Mouse (Mus musculus) gastrocnemius, postnatal 4 days (tissue): ENCODE data around the gene Rreb1. TPM values are rescaled to one million over a fixed set of nuclear protein-coding genes. Genes with fewer than 3 reads are reported as not detected.
"Not testable (repeated sequence)": the region's sequence is repeated elsewhere in the genome, so short reads cannot be mapped to it uniquely, and the experiment has no call there.

ENCODE experiments used
- DNase-seq, 2 experiments: peaks; one replicate each; pipeline ENCODE4 v3.0.0; 2021 to 2022; ENCODE audit warnings: low spot score in 2 of 2, mixed read lengths in 2 of 2
- total RNA-seq, 2 experiments: library from RNA; stranded (reverse); gene quantifications; 2 replicates each; pipeline ENCODE4 v1.2.3; 2021

Rreb1 gene
- total RNA-seq, 2 experiments from 2014 or later: 51.0 to 53.6 TPM

DNA sequence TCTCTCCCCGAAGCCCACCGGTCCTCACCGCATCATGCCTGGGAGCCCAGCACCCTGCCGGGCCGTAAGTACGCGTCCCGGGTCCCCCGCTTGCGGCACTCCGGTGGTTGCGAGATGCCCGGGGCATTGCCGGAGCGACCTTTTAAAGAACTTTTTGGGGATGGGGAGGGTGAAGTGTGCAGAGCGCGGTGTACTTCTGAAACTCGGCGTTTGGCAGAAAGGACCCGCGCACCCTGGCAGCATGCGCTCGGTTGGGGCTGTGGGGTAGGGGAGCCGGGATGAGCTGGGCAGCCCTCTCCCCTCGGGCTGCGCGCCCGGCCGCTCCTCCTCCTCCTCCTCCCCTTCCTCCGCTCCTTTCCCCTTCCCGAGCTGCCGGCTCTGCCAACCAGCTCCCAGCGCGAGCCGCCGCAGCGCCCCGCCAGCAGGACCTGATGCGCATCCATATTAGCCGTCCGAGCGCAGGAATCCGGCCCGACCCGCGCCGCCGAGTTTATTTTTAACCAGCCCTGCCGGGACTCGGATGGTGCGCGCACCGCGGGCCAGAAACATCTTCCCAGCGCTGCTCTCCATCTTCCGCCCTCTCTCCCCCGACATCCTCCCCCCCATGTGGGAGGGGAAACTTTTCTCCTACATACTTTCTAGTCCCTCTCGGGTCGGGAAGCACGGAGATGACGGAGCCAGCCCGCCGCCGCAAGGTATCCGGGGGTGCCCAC, 48.2 kb downstream of the Rreb1 start:
- DNase-seq: peak; percentile 43 to 73

DNA sequence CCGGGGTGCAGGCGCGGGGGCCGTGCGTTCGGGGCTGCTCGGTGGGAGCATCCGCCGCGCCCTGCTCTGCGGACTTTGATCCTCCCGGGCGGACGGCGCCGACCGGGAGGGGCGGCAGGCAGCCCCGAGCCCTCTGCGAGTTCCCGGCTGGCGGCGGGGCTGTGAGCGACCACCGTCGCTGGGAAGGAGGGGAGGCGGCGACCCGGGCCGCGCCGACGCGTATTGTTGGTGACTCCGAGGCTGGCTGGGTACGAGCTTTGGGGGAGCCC, 48.7 kb downstream of the Rreb1 start:
- DNase-seq: no peak

DNA sequence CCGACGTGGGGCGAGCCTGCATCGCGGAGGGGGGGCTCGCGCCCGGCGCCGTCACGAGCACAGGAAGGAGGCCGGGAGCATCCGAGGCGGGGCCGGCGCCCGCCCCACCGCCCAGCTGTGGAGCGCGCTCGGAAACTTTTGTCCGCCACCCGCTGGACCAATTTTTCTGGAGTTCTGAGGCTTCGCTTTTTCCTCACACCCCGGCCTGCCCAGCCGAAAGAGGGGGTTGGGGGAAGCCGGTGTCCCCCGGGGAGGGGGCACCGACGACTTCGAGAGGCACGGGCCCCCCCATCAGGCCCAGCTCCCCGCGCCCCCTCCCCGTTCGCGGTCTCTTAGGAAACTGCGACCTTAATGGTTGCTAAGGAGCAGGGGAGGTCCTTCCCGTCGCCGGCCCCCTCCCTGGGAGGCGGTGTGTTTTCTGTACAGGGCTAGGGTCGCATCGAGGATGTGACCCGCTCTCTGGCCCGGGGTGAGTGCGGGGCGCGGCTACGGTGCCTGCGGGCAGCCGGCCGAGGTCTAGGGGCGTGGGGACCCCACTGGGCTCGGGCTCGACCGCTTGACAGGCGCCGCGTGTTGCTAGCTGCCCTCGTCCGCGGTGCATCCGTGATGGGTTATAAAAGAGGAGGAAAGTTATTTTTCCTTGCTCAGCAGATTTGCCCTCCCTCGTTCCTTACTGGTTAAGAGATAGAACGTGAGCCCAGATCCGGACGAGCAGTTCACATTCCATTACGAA, 49.2 kb downstream of the Rreb1 start:
- peak; percentile 63 to 77 for DNase-seq

DNA sequence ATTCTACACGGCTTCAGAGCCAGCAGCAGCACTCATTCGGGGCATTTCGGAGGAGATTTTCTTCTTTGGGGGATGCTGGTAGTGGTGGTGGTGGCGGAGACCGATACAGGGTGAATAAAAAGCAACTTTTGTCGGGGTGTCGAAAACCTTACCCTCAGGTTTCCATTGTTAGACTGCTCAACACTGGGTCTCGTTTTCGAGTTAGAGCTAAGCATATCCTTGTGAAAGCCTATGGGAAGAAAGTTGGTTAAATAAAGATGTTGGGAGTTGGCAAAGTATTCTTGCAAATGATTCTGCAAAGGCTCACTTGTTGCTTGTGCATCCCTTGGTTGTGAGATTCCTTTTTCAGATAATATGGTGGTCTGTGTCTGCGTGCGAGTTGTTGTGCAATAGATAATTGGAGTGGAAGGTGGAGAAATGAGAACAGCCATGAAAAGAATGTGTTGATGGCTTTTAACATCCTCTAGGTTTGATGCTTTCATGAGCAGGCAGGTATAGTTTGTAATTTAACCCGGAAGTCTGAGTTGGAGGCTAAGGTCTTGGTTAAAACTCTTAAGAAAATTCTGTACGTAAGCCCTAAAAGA, 49.9 kb downstream of the Rreb1 start:
- no peak for DNase-seq

DNA sequence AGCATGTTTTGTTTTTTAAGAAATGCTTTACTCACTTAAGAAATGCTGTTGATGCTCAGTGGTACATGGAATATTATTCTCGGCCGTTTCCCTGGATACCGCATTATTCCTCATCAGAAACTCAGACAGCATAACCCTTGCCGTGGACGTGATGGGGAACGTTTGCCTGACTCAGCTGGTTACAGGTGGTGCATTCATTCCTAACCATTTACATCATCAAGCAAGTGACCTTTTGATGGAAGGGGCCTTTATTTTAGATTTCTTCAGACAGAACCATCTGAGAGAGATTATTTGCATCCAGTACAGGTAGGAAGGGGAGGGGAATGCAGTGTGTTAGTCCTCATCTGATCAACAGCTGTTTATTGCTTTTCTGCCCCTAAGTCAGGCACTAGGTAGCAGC, 50.7 kb downstream of the Rreb1 start:
- DNase-seq: no peak

DNA sequence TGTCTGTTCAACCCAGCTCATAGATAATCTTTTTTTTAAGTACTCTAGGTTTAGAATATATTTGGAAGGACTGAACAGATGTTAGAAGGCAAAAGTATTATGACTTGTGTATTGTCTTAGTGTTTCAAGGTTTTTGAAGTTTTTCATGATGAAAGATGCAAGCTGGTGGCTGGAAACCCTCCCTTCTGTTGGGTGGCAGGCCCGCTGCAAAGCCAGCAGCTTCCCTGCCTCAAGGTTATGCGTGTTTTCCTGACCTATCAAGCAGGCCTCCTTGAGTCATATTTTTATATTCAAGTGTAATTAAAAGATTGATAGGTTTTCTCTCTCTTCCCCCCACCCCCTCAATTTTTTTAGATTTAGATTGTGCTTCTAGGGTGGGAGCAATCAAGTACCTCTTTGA, 52.1 kb downstream of the Rreb1 start:
- DNase-seq: no peak

DNA sequence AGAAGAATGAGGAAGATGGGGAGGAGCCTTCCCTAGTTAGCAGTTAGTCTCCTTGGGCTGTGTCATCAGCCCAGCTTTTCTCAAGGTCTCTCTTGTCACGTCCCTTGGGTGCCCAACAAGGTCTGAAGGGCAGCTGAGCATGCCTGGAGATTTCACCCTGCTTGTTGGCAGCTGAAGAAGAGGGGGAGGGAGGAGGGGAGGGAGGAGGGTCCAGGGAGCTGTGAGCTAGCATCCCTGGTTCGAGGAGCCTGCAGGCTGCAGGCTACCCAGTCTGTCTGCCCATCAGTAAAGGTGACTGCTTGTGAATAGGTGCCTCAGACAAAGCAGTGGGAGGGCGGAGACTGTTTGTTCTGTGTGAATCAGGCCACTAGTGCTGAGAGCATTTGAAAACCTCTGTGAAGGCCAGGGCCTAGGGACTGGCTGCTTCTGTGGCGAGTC, 52.7 kb downstream of the Rreb1 start:
- no peak for DNase-seq

DNA sequence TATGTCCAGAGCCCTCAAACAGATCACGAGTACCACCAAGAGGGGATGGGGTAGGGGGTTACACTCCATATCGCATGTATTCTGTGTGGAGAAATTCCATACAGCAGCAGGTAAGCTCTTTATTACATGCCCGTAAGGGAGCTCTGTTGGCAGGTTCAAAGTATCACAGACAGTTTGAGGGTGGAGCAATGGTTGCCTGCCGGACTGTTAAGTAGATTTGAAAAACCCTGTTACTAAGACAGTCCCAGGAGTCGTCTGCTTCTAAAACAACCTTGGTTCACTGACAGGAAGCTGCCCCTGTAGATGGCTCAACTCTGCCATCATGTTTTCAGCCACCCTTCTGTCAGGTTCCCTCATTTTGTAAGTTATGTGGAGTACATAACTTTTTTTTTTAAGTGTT, 54.3 kb downstream of the Rreb1 start:
- DNase-seq: no peak

DNA sequence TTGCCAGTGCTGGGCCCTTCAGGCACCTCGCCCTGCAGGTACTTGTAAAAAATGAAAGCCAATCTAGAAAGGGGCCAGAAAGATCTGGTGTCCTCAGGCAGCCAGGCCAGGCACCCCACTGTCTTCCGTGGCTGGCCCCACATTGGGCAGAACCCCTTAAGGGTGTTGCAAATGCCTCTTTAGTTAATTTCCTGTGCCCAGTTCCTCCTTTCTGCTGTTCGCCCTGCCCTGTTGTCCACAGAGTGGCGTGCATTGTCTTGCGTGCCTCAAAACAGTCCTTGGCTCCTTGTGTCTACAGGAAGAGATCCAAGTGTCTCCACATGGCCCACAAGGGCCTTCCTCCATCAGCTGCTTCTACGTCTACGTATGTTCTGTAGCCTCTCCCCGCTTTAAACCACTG, 55.3 kb downstream of the Rreb1 start:
- no peak for DNase-seq

DNA sequence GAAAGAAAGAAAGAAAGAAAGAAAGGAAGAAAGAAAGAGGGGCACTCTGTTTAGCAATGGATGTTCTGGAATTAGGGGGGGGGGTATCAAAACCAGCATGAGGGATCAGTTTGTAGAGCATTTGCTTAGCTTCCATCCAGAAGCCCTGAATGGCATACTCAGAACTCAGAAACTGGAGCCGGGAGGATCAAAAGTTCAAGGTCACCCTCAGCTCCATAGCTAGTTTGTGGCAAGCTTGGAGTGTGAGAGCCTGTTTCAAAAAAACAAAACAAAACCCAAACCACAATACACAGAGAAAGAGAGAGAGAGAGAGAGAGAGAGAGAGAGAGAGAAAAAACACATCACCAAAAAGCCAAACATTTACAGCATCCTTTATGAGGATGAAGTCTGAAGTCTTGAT, 57.1 kb downstream of the Rreb1 start:
- DNase-seq: no peak

DNA sequence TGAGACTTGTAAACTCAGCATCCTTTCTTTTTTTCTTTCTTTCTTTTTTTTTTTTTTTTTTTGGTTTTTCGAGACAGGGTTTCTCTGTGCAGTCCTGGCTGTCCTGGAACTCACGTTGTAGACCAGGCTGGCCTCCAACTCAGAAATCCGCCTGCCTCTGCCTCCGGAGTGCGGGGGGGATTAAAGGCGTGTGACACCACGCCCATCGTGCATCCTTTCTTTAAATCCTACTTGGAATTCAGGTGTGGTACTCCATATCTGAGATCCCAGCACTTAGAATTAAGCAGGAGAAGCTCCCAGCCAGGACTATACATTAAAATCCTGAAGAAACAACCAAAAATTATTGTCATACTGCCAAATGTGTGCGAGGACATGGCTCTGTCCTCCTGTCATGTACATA, 57.6 kb downstream of the Rreb1 start:
- DNase-seq: not testable (repeated sequence)

DNA sequence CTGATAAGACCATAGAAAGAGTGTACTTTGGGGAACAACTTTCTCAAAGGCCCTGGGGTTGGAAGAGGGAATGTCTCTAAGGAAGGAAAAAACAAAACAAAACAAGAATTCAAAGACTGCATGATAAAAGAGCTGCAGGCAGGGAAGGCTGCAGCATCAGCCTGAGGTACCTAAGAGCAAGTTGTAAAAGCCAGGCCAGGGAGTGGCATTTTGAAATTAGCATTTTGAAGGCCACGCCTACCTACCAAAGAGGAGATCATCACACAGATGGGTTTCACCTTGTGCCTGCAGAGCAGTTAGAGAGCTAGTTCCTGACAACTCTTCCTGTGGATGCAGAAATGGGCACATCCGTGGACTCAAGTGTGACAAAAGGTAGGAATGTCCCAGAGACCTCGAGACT, 59.2 kb downstream of the Rreb1 start:
- no peak for DNase-seq

DNA sequence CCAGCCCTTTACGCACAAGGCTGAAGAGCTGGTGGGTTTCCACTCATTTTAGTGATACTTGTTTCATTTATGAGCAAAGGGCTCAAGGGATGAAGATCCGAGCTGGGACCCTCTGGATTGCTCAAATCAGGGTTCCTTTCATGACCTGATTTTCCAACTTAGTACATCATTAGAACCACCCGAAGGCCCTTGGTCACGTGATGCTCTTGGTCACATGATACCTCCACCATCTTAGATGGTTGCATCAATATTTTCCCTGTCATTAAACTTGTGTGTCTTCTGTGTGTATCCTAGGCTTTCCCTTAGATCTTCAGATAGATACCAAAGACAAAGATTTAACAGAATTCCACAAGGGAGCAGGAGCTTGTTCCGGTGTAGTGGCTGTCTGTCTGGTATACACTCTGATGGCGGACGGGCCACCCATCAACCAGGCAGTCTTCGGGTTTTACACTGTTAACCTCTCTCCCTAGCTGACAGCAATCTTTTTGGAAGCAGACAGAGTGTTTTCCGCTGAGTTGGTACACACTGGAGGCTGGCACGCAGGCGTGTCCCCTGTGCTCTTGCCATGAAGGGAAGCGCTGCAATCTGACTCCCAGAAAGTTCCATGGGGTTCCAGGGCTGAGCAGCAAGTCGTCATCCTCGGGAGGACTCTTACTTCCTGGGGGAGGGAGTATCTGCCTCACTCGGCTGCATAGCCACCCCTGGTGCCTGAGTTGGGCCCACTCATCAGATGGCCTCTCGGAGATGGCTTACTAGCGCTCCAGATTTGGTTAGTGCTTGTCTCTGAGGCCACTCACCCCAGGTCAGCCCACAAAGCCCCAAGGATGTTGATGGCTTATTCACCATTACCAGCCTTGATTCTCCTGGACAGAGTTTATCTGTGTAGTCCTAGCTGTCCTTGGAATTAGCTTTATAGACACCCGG, 60.3 kb downstream of the Rreb1 start:
- no peak for DNase-seq

DNA sequence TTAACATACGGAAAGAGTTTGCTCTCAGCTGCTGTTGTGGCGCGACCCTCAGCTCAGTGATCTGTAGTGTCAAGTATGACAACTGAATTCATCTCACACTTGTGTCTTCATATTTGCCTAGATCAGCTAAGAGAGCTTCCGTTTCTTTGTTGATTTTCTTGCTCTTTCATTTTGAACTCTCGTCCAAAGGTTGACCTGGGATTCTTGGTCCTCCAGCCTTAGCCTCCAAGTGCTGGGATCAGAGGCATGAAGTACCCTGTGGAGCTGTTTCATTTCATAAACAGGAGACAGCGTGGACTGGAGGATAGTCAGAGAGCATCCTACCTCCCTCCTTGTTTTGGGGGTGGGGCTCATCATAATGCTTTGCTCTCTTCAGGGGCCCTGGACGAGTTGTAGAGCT, 65.0 kb downstream of the Rreb1 start:
- no peak for DNase-seq

DNA sequence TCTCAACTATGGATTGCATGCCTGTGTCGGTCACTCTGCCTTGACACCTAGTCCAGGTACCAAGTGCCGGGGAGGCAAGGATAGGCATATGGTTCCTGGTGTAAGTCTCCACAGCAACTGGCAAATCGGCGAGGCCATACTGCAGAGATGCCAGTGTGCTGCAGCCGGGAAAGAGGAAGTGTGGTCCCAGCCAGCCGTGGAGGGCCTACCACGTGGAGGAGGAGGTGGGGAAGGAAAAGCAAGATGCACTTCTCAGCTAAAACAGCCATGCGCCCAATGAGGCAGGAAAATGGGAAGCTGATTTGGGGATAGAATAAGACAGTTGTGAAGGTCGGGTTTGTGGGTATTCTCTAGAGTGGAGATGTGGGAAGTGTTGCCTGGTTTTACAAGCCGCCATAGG, 65.6 kb downstream of the Rreb1 start:
- DNase-seq: no peak

DNA sequence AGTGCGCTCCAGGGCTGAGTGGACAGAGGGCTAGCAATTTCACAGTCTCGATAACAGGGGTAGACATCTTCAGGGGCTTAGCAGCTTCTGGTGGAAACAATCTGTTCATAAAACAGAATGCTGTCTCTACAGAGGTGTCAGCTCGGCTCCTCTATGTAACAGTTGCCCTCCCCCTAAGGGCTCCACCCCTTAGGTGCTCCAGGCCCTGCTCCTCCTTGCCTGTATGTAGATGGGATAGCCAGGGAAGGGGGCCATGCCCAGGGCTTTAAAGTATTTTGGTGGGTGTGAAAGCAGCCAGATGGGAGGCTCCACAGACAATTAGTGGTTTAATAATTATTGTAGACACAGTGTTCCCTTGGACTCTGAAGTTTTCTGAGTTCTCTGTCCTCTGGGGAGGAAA, 67.0 kb downstream of the Rreb1 start:
- no peak for DNase-seq

DNA sequence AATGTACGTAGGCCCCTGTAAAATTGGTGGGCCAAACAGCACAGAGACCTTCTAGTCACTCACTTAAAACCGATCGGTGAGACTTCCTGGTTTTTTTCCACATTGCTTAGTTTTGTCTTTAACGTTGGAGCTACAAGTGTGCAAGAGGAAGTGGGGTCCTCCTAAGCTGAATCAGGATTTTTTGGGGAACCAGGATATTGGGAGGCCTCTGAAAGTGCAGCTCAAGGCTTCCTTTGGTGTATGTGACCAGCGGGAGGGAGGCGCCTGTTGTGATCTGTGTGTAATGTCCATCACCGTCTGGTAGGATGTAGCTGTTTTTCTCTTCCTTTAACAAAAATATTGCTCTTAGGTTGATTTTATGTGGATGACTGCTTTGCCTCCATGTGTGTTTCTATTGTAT, 67.4 kb downstream of the Rreb1 start:
- DNase-seq: no peak

DNA sequence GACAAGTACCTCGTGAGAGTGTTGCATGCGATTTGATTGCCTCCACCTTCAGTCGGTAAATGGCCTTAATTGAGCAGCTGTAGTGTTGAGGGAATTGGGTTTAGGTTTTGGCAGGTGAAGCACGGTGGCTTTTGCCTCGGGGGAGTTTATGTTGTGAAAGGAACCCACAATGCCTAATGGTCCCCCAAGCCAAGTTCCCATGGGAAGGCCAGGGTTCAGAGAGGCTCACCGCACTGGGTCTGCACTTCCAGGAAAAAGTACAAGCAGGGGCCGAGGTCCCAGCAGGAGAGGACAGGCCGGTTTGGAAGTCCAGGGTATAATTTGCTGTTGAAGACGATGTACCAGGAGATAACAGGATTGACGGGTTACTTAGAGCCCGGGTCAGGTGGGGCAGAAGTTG, 68.3 kb downstream of the Rreb1 start:
- DNase-seq: no peak

DNA sequence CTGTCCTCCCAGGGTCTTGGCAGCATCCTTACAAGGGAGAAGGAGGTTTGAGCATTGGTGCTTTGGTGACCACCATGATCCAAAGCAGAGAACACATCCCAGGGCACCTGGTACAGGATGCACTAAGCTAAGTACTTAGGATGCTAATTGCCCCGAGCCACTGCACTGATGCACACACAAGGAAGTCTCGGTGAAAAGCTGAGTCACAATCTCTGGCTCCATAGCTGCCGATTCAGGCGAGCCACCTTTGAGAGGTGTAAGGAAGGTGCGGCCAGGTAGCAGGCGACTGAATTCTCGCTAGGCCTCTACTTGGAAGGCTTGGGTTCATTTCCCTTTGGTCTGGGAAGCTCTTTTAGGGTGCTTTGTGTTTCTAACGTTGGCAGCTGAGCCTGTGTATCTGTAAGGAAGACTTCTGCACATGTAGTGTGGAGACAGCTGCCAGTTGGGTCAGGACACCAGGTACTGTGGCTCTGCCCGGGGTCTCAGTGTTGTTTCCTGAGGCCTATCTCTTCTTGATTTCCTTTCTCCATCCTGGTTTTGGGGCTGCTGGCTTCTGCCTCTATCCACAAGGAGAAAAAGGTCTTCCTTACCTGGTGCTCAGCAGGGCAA, 68.9 kb downstream of the Rreb1 start:
- DNase-seq: no peak

DNA sequence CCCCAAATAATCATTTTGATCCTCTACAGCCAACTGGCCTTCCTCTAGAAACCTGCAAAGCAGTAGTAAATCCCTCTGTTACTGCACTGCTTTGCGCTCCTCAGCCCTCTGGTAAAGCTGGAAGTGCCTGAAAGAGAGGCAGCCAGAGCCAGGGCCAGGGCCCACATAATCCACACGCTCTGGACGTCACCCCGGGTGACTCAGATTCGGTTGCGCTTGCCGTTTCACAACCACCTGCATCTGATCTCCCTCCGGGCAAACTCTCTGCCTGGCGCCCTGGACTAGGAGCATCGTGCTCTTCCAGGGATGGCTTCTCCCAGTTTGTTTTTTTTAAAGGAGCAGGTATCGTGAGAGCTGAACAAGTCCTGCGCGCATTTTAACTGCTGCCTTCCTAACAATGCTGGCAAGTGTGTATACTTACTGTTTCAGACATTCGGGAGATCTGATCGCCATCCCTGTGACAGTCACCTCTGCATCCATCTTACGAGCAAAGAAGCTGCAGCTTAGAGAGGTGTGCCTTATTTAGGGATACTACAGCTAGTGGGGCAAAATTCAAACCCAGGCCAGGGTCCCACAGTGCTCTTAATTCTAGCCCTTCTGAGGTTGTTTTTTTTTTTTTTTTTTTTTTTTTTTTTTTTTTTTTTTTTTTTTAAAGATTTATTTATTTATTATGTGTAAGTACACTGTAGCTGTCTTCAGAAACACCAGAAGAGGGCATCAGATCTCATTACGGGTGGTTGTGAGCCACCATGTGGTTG, 69.6 kb downstream of the Rreb1 start:
- DNase-seq: no peak

DNA sequence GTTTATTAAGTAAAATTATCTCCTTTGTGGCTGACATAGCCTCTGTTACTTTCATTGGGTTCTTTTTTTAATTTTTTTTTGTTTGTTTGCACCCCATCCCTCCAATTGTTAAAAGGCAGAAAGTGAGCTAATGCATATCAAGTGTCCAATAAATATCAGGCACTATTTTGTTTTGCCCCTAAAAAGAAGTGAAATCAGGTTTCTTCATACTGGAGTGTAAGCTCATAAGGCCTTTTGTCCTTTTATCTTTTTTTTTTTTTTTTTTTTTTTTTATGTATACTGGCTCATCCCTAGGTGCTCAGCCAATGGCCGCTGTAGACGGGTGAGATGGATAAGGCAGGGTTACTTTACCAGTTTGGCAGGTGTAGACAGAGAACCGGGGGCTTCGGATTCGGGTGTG, 70.2 kb downstream of the Rreb1 start:
- no peak for DNase-seq
